Mouse (Mus musculus) kidney, postnatal 4 days (tissue): ENCODE measurements around the gene Ndufv2.
"Not testable (repeated sequence)": the region's sequence is repeated elsewhere in the genome, so short reads cannot be mapped to it uniquely, and the experiment has no call there.

Experiments used
- DNase-seq, 2 experiments: peaks; one replicate each; pipeline ENCODE4 v3.0.0; 2021; ENCODE audit warnings: mixed read lengths in 2 of 2

The Ndufv2 gene

DNA sequence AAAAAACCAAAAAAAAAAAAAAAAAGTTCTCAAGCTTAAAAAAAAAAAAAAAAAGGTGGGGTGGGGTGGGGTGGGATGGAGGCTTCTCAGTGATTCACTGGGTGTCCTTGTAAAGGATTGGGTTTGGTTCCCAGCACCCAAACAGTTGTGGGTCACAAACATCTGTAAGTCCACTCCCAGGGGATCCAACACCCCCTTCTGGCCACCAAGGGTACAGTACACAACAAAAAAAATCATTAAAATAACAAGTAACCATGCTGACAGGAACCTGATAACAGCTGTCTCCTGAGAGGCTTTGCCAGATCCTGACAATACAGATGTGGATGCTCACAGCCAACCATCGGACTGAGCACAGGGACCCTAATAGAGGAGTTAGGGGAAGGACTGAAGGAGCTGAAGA lies 16.9 kb downstream of the Ndufv2 start:
- no peak for DNase-seq

- no peak for DNase-seq
These were observed 23.9 kb downstream of the Ndufv2 start for GRCm38 (mm10) chr17:66077437-66077850.

DNA sequence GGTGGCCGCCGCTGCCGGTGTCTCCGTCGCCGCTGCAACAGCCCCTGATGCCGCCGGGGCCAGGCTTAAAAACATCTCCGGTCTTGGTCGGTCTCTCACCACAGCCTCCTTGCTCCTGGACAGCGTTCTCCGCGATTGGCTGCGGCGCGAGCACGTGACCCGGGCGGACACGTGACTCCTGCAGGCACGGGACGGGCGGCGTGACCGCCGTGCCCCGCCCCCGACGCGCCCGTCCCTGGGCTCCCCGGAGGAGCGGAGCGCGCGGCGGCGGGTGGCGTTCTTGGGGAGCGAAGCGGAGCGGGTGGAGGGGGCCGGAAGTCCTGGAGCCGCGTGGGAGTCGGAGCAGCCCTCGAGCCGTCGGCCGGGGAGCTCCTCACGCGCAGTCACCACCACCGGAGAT lies 24.4 kb downstream of the Ndufv2 start, which contains the start of gene Ankrd12:
TSS of gene Ankrd12 (minus strand) at position 156 of the 400 bp plus-strand sequence.
- DNase-seq = peak; percentile 96 to 98

DNA sequence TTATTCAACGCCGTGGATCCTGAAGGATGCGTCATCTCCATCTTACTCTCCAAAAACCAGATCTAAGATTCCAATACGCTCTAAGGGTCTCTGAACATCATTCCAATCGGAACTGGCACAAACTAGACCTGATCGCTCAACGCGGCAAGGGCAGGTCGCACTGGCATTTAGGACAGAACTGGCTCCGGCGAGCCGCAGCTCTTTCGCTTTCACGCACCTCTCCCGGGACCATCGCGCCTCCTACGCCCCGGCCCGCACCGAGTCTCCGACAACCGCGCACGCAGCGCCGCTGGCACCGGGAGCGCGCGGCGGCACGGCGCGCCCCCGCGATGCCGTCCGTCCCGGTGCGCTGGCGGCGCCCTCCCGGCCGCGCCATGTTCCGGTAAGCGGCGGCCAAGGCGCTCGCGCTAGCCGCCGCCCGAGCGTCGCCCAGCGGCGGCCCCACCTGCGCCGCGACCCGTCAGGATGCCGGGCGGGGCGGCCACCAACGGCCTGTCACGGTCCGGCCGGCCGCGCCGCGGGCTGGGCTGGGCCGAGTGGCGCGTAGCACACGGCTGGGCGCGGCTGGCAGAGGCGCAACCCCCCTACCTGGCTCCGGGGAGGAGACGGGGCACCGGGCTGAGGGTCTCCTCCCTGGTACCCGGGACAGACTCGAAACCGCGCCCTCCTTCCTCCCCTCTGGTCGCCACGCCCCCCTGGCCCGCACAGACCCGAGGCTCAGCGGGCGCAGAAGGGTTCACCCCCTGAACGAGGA lies 25.0 kb downstream of the Ndufv2 start:
- peak; percentile 47 to 62 for DNase-seq

GRCm38 (mm10) chr17:66075827-66076173 lies 25.6 kb downstream of the Ndufv2 start:
- no peak for DNase-seq

GRCm38 (mm10) chr17:66073971-66074370 lies 27.4 kb downstream of the Ndufv2 start:
- no peak for DNase-seq

DNA sequence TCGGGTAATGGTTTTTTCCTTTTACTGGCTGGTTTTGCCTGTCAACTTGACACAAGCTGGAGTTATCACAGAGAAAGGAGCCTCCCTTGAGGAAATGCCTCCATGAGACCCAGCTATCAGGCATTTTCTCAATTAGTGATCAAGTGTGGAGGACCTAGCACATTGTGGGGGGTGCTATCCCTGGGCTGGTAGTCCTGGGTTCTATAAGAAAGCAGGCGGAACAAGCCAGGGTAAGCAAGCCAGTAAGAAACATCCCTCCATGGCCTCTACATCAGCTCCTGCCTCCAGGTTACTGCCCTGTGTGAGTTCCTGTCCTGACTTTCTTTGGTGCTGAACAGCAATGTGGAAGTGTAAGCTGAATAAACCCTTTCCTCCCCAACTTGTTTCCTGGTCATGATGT lies 32.3 kb downstream of the Ndufv2 start:
- DNase-seq = not testable (repeated sequence)

GRCm38 (mm10) chr17:66065115-66065514 lies 36.2 kb downstream of the Ndufv2 start:
- no peak for DNase-seq

DNA sequence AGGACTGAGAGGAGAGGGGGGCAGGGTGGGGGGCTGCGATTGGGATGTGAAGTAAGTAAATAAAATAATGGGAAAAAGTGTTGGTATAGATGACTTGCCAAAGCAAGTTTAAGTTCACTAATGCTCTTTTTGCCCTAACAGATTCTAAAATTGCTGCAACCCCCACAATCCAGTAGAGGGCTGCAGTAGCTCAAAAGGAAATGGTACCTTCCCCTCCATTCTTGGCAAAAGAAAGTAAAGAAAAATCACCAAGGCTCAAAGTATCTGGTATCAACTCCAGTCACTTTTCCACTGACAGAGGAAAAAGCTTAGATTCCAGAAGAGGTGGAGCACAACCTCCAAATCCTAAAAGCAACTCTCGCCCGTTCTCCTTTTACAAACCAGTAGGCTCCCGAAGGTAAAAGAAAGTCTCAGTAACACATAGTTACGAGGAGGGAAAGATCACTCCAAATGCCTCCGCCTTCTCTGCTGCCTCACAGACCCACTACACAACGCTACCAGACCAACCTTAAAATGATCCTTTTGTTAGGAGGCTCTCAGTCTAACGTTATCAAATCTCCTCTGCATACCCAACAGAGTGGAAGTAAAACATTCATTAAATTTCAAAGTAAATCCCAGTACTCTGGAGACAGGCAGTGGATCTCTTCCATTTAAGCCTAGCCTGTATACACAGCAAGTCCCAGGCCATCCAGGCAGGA lies 40.0 kb downstream of the Ndufv2 start:
- no peak for DNase-seq

DNA sequence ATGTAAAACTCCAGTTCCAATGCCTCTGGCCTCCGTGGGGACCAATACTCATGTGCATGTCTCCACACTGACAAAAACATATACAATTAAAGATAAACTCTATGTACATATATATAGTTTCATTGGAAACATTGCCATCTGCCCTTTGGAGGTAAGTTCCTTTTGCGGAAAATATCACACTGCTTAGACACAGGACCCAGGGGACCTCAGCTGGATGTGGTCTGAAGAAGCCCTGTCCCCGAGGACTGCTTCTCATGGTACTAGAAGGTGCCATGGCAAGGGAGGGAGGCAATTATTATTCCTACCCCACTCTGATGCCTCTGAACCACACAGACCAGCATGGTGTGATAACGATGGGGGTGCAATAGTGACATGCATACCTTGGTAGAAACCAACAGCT lies 43.2 kb downstream of the Ndufv2 start:
- no peak for DNase-seq

- DNase-seq = no peak
These were observed 44.2 kb downstream of the Ndufv2 start for GRCm38 (mm10) chr17:66057145-66057544.

GRCm38 (mm10) chr17:66053349-66053748 lies 48.0 kb downstream of the Ndufv2 start:
- no peak for DNase-seq

GRCm38 (mm10) chr17:66048795-66049194 lies 52.6 kb downstream of the Ndufv2 start:
- no peak for DNase-seq

DNA sequence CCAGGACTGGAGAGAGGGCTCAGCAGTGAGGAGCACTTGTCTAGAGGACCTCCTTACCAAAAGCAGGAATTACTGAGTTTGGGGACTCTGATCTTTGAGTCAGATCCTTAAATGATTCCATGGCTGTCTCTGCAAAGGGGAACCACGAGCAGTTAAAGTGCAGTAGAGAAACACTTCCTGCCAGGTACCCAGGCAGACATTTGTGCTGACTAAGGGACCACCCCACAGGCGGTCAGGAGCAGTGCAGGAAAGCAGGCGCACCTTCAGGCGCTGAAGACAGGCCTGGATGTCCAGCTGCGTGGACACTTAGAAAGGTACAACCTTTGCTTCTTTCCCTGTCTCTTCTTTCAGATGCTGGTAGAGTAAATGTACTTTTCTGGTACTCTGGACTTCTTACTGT lies 53.2 kb downstream of the Ndufv2 start:
- peak in 1 of 2 experiments; percentile 21 for DNase-seq

DNA sequence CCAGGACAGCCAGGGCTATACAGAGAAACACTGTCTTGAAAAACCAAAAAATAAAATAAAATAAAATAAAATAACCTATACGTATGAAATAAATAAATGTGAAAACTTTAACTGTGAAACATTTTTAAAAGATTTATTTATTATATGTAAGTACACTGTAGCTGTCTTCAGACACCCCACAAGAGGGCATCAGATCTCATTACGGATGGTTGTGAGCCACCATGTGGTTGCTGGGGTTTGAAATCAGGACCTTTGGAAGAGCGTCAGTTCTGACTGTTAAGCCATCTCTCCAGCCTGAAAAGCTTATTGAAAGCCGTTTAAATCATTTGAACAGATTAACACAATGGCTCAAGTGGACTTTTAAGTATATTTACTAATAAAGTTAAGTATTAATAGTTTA lies 57.7 kb downstream of the Ndufv2 start:
- DNase-seq = not testable (repeated sequence)

- no peak for DNase-seq
These were observed 60.3 kb downstream of the Ndufv2 start for GRCm38 (mm10) chr17:66041020-66041419.

DNA sequence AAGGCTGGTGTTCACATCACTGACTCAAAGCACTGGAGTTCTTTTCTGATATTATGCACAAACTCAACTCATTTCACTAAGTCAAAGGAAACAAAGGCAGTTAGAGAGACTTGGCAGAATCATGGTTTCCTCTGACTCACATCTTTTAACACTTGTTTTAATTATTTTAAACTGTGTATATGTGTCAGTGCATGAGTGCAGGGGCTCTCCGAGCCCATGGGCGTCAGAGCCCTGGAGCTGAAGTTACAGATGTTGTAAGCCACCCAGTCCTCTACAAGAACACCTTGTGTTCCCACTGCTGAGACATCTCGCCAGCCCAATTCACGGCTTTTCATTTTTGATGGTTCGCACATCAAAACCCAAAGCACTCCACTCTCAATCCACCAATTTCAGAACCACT lies 68.1 kb downstream of the Ndufv2 start:
- no peak for DNase-seq

GRCm38 (mm10) chr17:66031991-66032390 lies 69.4 kb downstream of the Ndufv2 start:
- no peak for DNase-seq
